Mouse (Mus musculus): Measurements from ENCODE around the gene Mob1a. TPM values are rescaled to one million over a fixed set of nuclear protein-coding genes. Genes with fewer than 3 reads are reported as not detected.

The Mob1a gene
- 10 to 100 TPM; 66.3 to 74.8 TPM for polyA plus RNA-seq (2017; shearing (Covaris generic))

GRCm38 (mm10) chr6:83325525-83326393 is at the start of gene Mob1a, which contains the start of gene Mthfd2:
Mob1a (plus strand) TSS chr6:83326016.
Mthfd2 (minus strand) TSS chr6:83325908.
- ATAC-seq = peak; percentile 96

DNA sequence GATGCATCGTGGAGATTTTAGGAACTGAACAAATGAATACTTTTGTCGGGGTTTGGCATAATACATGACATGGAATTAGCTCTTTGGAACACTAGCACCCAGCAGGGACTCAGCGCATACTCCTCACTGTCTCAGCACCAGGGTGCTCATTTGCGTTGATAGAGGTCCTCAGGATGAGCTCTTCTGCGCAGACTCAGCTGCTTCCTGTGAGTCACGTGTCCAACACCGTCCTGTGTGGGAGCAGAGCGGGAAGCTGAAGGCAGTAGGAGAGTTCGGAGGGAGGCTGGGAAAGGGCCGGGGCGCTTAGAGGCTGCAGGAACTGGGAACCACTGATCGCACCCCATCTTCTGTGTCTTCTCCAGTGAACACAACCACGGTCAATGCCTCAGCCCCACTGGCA is 48.7 kb upstream of the Mob1a start:
- no peak for ATAC-seq

DNA sequence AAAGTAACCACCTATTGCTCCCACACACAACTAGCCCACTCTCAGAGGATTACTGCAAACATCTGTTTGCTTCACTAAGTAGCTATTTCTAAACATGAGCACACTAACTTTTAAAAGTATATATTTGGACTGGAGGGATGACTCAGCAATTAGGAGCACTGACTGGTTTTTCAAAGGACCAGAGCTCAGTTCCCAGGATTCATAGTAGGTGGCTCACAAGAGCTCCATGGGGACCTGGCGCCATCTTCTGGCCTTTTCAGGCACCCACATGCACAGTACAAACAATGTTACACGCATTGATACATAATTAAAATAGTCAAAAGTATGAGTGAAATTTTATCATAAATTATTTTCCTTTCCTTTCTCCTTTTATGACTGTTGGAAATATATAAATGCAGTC is 46.9 kb upstream of the Mob1a start:
- ATAC-seq = peak; percentile 28

GRCm38 (mm10) chr6:83280256-83280955 is 45.4 kb upstream of the Mob1a start:
- ATAC-seq = no peak

DNA sequence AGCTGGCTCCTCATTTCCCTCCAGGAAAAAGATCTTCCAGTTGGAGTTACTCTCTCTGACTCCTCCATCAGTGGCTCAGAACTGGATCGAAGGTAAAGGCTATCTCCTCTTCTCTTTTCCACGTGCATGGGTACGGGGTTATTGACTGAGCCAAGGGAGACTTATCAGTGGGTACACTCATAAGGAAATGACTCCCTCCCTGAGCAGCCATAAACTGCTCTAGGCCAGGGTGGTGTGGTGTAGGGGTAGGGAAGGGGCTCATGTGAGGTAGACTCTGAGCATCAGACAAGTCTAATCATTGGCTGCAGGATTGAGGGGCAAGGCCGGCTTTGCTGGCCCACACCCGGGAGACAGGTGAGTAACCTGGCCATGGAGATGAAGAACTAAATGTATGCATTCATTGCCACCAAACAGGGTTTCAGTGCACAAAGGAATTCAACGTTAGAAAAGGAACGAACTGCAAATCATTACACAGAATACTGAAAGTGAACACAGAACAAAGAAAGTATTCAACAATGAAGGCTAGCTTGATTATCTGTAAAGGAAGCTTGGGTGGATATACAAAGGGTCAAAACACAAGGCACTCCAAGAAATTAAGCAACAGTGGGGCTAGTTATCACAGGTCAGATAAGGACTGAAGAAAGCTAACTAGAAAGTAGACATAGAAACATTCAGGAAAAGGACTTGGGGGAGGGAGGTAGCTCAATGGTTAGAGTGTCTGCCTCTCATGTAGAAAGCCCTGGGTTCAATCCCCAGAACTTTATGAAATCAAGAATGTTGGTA is 25.2 kb upstream of the Mob1a start:
- no peak for ATAC-seq

DNA sequence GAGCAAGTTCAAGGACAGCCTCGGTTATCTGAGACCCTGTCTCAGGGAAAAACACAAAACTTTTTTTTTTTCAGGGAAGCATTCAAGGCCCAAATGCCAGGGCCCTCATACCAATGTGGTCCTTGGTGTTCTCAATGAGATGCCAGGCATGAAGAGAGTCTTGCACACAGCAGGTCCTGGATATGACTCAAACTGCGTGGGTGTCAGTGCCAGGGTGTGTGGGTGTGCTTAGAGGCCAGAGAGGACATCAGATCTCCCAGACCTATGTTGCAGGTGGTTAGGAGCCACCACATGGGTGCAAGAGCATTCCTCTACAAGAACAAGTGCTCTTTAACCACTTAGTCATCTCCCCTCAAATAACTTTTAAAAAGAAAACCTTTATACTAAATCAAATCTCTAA is 24.5 kb upstream of the Mob1a start:
- no peak for ATAC-seq

DNA sequence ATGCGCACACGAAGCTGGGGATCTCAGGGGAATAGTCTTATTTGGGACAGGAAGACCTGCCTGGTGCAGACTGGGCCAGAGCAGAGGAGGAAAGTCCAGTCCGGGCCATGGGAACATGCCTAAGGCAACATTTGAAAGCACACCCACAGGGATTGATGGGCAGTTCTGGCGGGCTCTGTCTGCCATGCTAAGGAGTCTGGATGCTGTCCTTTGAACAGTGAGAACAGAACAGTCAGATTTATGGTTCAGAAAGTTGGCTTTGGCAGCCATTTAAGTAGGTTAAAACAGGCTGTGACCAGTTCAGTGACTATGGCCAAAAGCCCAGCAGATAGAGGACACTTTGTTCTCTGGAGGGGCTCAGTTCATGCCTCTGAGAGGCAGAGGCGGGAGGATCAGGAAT is 23.6 kb upstream of the Mob1a start:
- no peak for ATAC-seq

DNA sequence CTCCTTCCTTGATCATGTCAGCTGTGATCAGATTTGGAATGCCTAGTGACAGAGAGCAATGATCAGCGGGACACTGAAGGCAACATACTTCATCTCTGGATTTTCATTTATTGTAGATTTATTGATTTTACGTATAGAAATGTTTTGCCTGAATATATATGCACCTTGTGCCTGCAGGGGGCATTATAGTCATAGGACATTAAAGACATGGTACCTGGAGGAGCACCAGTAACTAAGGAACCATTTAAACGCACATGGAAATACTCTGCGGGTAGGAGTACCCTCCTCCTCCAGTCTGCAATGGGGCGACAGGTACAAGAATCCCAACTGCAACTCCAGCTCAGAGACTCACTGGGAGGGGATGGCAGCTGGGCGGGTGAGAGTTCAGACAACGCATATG is 16.8 kb upstream of the Mob1a start:
- ATAC-seq = no peak

- ATAC-seq = no peak
These were observed 14.6 kb upstream of the Mob1a start for GRCm38 (mm10) chr6:83311206-83311605.

- peak; percentile 20 for ATAC-seq
These were observed 13.8 kb upstream of the Mob1a start for GRCm38 (mm10) chr6:83312021-83312420.

GRCm38 (mm10) chr6:83312514-83312913 is 13.3 kb upstream of the Mob1a start:
- peak; percentile 71 for ATAC-seq

GRCm38 (mm10) chr6:83315293-83315692 is 10.5 kb upstream of the Mob1a start:
- no peak for ATAC-seq

- no peak for ATAC-seq
These were observed 9.8 kb upstream of the Mob1a start for GRCm38 (mm10) chr6:83316022-83316421.

GRCm38 (mm10) chr6:83317108-83317741 is 8.6 kb upstream of the Mob1a start:
- ATAC-seq = peak; percentile 84

DNA sequence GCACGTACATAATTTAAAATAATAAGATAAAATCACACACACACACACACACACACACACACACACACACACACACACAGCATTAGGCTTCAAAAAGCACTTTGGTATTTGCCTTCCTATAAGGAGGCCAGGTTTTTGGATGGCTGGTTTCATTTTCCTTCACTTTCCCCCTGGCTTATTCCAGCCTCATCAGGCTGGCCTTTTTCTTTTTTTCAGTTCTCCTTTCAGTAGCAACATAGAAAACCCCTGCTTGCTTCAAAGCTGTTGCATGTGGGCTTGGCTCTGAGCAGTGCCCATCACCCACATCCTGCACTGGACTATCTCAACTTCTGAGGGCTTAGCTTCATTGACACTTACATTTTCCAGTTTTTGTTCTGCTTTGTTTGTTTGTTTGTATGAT is 3.9 kb upstream of the Mob1a start:
- ATAC-seq = no peak

DNA sequence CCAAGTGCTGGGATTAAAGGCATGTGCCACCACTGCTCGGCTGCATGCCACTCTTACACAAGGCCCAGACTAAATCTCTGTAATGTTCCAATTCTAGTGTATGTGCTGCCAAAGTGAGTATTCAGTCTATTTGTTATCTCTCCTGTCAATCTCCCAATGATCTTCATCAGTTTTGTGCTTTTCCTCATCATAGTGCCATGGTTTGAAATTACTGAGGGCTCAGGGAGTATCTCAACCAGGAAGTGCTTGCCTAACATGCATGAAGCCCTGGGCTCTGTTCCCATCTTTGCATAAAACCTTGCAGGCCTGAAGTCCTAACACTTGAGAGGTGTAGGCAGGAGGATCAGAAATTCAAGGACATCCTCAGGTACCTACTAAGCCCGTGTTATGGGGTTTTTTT is 3.0 kb upstream of the Mob1a start:
- ATAC-seq = no peak

DNA sequence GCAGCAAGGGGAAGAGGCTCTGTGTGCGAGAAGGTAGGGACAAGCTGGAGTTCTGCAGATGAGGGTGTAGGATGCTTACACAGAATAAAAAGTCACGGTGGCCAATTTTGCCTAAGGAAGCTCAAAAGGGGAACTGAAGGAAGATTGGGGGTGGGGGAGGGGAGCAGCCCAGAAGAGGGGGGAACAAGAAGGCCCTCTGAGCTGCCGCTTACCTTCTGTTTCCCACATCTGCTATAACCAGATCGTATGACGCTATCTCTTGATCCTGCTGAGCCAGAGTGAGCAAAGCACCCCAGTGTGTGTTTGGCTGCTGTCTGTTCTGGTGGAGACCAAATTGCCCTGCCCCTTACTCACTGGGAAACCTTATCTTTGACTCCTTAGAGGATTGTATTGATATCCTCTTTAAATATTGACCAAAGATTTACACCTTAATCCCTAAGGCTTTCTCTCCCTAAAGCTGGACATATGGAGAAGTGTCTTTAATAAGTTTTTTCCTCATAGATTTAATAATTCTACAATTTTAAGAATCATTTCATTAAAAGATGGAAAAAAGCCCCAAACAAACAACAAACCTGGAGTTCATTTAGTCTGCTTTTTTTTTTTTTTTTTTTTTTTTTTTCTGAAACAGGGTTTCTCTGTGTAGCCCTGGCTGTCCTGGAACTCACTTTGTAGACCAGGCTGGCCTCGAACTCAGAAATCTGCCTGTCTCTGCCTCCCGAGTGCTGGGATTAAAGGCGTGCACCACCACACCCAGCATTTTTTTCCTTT is 2.0 kb upstream of the Mob1a start:
- no peak for ATAC-seq

DNA sequence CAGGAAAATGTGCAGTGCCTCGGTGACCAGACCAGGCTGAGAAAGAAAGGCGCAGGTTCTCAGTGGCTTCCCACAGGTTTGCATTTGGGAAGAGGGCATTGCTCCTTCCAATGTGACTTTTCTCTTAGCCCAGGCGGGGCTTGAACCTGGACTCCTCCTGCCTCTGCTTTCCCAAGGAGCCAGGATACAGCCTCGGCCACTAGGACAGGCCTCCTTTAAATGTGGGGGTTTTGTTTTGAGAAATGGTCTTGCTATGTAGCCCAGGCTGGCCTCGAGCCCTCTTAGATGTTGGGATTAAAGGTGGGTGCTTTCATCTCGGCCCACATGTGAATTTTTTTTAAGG is 549 bp downstream of the Mob1a start:
- ATAC-seq = no peak

DNA sequence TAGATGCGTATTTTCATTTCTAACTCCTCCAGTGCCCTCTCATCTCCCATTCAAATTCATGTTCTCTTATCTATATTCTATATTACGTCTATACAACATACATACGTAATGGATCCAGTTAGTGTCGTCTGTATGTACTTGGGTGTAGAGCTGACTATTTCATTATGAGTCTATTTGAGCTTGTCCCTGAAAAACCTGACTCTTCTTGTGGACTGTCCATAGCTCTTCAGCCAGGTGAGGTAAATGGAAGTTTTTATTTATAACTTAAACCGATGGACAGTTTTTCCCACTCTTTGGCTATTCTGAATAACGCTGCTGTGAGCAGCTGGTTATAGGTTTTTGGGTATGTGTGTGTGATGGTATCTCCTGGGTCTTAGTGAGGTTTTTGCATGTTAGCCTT is 945 bp downstream of the Mob1a start:
- ATAC-seq = no peak

DNA sequence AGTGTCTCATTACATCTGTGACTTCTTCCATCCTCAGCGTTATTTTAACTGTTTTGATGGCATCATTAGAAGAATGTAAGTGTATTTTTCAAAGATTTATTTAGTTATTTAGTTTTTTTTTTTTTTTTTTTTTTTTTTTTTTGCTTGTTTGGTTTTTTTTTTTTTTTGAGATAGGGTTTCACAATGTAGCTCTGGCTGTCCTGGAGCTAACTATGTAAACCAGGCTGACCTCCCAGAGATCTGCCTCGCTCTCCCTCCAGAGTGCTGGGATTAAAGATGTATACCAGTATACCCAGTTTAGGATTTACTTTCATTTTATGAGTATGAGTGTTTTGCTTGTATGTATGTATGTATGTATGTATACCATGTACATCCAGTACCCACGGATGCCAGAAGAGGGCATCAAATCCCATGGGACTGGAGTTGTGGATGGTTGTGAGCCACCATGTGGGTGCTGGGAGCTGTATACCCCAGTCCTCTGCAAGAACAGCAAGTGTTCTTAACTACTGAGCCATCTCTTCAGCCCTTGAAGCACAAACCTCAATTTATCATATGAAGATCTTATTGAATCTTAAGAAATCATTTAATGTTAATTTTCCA is 1.9 kb downstream of the Mob1a start:
- ATAC-seq = no peak

DNA sequence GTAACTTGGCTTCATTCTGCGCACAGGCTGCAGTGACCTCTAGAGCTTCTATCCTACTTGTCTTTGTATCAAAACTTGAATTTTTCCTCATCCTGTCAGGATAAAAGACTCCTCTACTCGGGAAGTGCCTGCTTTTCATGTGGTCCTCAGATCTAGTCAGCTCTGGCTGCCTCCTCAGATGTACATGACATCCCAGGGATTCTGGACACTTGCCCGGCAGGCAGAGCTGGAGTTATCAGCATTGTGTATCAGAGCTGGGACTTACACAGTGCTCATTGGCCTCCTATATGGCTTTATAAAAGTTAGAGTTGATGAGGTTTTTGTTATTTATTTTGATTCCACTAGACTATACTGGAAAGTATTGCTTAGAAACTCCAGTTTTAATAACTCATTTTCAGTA is 15.6 kb downstream of the Mob1a start:
- no peak for ATAC-seq

DNA sequence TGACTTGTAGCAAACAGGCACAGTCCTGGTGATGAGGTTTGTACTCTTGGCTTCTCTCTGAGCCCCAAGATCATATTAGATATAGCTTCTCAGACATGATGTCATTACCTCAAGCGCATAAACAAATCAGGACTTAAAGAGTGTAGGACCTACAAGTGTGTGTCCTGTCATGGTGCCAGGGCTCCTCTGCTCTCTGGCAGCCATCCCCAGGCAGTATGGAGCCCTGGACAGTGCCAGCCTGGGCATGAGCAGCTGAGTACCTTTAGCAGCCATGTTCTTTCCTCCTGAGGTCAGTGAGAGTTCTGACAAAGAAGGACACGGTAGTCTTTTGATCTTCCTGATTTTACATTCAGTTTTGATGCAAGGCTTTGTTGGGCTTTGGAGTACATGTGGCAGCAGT is 17.1 kb downstream of the Mob1a start:
- ATAC-seq = no peak

Measured in activated CD4-positive, CD25-positive, alpha-beta regulatory T cell, adult 4 months (primary cell).